Mouse (Mus musculus): ENCODE results near the gene Lgals1. TPM values are rescaled to one million over a fixed set of nuclear protein-coding genes. Genes with fewer than 3 reads are reported as not detected.

The Lgals1 gene
- 31.7 and 43.2 TPM in 2 replicates for total RNA-seq (2017)

DNA sequence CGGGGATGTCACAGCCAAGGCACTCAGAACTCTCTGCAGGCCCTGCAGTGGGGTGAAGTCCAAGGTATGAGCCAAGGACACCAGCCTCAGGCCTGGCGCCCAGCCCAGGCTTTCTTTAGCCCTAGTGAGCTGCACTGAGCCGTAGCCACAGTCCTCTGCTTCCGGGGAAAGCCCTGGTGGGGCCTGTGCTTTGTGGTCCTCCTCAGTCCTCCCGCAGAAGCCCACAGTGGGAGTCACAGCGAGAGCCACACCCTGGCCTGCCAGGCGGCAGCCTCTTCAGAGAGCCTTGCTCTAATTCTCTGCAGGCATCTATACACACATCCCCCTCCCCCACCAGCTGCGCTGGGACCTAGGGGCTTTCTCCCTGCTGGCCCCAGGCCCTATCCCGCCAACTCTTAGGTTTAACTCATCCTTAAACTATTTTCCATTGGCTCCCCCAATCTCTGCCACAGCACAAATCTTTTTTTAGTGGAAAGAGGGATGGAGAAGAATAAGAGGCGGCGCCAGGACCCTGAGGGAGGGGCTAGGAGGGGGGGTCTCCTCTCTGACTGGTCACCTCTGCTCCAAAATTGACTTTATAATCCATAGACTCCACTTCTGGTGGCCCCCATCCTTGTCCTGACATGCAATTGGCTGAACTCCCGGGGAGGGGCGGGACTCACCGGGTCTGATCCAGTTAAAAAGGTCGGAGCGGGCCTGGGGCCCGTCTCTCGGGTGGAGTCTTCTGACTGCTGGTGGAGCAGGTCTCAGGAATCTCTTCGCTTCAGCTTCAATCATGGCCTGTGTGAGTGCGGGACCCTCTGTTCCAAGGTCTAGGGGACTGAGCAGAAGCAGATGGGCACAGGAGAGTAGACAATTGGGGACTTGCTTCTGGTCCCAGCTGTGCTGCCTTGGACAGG, at the start of gene Lgals1:
Gene Lgals1, plus strand, starts transcription at position 705 of the 899 bp plus-strand sequence.
- ATAC-seq (ENCODE audit: extremely low read depth, insufficient number of reproducible peaks, low FRiP score, poor library complexity, severe bottlenecking) = no peak

GRCm38 (mm10) chr15:78876991-78877809, 49.3 kb upstream of the Lgals1 start, which contains the start of gene Gga1:
Gene Gga1, plus strand, starts transcription at chr15:78877190.
- ATAC-seq (ENCODE audit: extremely low read depth, insufficient number of reproducible peaks, low FRiP score, poor library complexity, severe bottlenecking) = peak; percentile 80

GRCm38 (mm10) chr15:78877810-78878390, 48.6 kb upstream of the Lgals1 start:
- no peak for ATAC-seq (ENCODE audit: extremely low read depth, insufficient number of reproducible peaks, low FRiP score, poor library complexity, severe bottlenecking)

- ATAC-seq (ENCODE audit: extremely low read depth, insufficient number of reproducible peaks, low FRiP score, poor library complexity, severe bottlenecking) = peak; percentile 30
Measured at GRCm38 (mm10) chr15:78878792-78879516, 47.6 kb upstream of the Lgals1 start.

DNA sequence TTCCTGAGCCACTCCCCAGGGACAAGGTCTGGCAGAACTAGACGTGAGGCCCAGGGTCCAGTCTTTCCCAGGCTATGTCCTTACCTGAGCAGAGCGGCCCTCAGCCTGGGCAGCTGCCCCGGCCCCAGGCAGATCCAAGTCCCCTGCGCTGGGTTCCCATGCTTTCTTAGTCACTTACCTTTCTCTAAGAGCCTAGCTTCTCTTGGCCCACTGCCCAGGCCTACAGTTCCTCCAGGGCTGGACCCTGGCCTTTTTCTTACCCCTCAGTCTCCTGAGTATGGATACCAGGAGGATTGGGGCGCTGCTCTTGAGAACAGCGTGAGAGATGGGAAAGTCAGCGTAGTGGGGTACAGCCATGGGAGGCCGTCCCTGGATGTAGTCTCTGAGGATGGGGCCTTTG, 46.1 kb upstream of the Lgals1 start:
- ATAC-seq (ENCODE audit: extremely low read depth, insufficient number of reproducible peaks, low FRiP score, poor library complexity, severe bottlenecking) = no peak

GRCm38 (mm10) chr15:78881828-78882227, 44.7 kb upstream of the Lgals1 start:
- no peak for ATAC-seq (ENCODE audit: extremely low read depth, insufficient number of reproducible peaks, low FRiP score, poor library complexity, severe bottlenecking)

DNA sequence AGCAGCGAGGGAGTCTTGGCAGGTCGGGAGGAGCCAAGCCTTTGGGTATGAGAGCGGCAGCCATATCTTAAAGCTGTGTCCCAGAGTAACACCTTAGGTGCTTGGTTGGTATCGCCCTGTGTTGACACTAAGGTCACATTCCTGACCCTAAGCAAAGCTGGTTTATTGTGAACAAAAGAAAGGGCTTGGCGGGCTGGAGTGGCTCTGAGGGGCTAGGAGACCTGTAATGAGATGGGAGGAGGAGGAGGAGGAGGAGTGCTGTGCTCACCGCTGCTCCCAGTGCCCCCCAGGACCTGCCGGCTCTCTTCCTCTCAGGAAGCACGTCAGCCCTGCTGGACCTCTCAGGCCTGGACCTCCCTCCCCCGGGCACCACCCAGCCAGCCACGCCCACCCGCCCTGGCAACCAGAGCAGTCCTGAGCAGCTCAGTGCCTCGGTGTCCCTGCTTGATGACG, 37.1 kb upstream of the Lgals1 start:
- ATAC-seq (ENCODE audit: extremely low read depth, insufficient number of reproducible peaks, low FRiP score, poor library complexity, severe bottlenecking) = no peak

DNA sequence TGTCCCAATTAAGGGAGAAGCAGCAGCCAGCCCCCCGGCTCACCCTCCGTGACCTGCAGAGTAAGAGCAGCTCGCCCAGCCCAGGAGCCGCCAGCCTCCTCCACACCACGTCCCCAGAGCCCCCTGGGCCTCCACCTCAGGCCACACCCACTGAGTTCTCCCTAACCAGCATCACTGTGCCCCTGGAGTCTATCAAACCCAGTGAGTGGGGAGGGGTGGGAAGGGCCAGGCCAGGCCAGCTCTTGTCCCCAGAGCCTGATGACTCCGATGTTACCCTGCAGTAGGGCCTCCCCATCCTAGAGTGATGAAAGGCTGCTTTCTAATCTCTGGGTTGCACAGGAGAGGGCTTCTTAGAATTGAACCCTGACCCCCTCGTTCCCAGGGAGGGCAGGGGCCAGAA, 34.1 kb upstream of the Lgals1 start:
- no peak for ATAC-seq (ENCODE audit: extremely low read depth, insufficient number of reproducible peaks, low FRiP score, poor library complexity, severe bottlenecking)

DNA sequence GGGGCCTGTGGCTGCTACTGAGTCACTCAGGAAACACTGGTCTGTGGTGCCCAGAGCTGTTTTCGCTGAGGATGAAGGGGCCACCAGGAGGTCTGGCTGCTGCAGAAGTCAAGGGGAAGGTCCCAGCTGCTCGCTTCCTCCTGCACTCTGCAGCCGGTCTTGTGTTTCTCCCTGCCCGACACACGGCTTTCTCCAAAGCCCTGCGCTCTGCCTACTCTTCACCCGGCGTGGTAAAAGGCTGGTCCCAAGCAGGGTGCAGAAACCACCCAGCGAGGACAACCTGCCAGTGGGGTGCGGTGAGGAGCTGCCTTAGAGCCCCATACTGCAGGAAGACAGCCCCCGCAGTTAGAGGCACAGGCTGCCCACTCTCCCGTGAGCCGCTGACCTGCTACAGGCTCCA, 31.8 kb upstream of the Lgals1 start:
- ATAC-seq (ENCODE audit: extremely low read depth, insufficient number of reproducible peaks, low FRiP score, poor library complexity, severe bottlenecking) = no peak

GRCm38 (mm10) chr15:78895741-78896140, 30.8 kb upstream of the Lgals1 start:
- ATAC-seq (ENCODE audit: extremely low read depth, insufficient number of reproducible peaks, low FRiP score, poor library complexity, severe bottlenecking) = no peak

GRCm38 (mm10) chr15:78896149-78896548, 30.4 kb upstream of the Lgals1 start:
- ATAC-seq (ENCODE audit: extremely low read depth, insufficient number of reproducible peaks, low FRiP score, poor library complexity, severe bottlenecking) = no peak; the same call in 1 of the 2 replicates

DNA sequence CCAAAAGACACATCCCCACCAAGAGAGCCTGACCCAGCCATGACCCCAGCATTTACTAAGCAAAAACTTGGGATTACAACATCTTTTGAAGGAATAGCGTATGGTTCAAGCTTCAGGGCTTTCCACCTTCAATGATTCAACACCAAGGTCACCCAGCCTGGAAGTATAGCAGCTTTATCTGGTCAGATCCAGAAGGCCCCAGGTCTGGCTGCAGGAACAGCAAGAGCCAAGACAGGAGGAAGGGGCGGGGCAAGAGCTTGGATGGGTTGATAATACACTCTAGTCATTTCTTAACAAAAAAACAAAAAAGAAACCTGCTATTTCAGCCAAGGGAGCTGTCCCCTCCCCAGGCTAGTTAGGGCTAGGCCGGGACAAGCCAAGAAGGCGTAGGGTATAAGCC, 29.0 kb upstream of the Lgals1 start:
- ATAC-seq (ENCODE audit: extremely low read depth, insufficient number of reproducible peaks, low FRiP score, poor library complexity, severe bottlenecking) = no peak

DNA sequence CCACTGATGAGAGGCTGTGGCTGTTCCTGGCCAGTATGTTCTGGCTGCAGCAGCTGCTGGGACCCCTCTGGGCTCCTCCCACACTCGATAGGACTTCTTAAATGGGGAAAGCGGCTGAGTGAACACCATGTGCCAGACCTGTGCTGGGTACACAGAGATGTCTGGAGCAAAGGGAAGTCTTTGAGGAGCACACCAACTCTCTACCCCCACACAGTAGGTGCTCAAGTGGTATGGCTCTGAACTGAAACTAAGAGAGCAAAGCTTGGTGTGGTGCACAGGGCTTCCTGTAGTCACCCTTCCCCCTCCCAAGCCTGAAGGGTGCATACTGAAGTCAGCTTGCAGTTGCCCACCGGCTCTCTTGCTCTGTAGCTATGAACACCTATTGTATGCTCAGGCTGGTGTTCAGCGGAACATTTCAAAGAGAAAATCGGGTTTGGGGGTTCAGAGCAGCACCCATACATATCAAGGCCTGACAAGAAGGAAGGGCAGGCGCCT, 28.0 kb upstream of the Lgals1 start:
- peak; percentile 37; the same call in 1 of the 2 replicates for ATAC-seq (ENCODE audit: extremely low read depth, insufficient number of reproducible peaks, low FRiP score, poor library complexity, severe bottlenecking)

DNA sequence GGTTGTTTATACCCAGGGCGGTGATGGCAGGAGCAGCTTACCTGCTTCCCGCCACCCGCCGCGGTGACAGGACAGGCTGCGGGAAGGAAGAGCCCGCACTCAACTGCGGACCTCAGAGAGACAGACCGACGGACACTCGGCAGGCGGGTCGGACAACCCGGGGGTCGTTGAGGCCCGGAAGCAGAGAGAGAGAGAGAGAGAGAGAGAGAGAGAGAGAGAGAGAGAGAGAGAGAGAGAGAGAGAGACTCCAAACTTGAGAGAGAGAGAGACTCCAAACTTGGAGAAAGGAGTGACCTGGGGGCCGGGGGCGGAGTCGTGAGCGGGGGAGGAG, 27.2 kb upstream of the Lgals1 start, which contains the start of gene Gm49510:
Gene Gm49510, plus strand, starts transcription at position 259 of the 331 bp plus-strand sequence.
- no peak for ATAC-seq (ENCODE audit: extremely low read depth, insufficient number of reproducible peaks, low FRiP score, poor library complexity, severe bottlenecking)

GRCm38 (mm10) chr15:78899740-78900584, 26.6 kb upstream of the Lgals1 start, which contains the start of gene Sh3bp1:
Gene Sh3bp1, plus strand, starts transcription at chr15:78899768.
- peak; percentile 28 for ATAC-seq (ENCODE audit: extremely low read depth, insufficient number of reproducible peaks, low FRiP score, poor library complexity, severe bottlenecking)

DNA sequence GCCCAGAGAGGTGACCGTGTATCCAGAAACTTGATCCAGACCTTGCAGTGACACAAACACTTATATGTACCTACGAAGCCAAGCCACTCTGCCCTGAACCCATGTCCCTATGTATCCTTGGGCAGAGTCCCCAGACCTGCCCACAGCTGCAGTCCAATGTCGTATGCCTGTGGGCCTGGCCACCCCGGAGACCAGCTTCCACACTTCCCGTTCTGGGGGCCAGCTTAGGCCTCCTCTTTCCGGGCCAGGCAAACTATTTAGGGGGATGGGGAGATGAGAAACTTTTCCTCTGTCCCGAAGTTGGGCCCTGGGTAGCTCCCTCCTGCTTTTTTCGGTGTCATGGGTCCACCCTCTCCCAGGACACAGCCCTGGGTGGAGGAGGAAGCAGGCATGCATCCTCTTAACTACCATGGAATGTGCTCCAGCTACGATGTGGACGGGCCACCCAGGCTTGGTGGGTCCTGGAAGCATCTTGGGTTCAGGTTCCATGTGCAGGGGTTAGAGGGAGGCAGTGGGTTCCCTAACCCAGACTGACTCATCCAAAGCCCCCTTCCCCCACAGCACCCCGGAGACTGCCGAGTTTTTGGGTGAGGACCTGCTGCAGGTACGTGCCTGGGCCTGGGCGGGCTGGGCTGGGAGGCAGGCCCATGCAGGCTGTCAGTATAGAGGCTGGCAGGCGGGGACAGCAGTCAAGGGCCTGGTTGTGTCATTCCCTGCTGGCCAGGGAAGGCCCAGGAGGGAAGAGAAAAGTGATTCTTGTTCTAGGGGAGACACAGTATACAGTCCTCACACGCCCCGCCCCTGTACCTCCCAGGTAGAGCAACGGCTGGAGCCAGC, 25.7 kb upstream of the Lgals1 start:
- no peak for ATAC-seq (ENCODE audit: extremely low read depth, insufficient number of reproducible peaks, low FRiP score, poor library complexity, severe bottlenecking)

DNA sequence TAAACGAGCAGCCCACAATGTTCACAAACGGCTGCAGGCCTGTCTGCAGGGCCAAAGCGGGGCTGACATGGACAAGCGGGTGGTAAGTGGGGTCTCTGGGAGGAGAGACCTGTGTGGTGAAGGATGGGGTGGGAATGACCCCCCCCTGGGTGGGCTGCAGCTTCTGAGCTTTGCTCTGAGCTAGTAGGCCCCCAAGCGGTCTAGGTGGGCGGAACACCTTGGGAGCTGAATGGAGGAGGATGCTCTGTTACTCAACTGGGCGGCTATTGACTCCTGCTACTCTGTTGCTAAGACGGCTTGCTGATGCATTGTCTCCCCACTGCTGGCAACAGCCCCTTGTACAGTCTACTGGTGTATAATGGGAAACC, 25.1 kb upstream of the Lgals1 start:
- ATAC-seq (ENCODE audit: extremely low read depth, insufficient number of reproducible peaks, low FRiP score, poor library complexity, severe bottlenecking) = no peak

All from neutrophil, adult 5-6 weeks (primary cell).